Mouse (Mus musculus) midbrain, embryonic 15.5 days (tissue): ENCODE measurements around the gene Olfr612. TPM values are rescaled to one million over a fixed set of nuclear protein-coding genes. Genes with fewer than 3 reads are reported as not detected.
"Not testable (repeated sequence)": the region's sequence is repeated elsewhere in the genome, so short reads cannot be mapped to it uniquely, and the experiment has no call there.

Source experiments
- ATAC-seq: fragments of 200-750 bp; cut with Nextera tagmentation; replicated peaks from 2 replicates; pipeline ENCODE4 v1.8.0; 2017; ENCODE audit warnings: moderate TSS enrichment
- H3K27ac ChIP-seq: fragments of 300-500 bp; sonication (generic); 2 replicates; pipeline ENCODE4 v1.5.1; 2015; ENCODE audit warnings: mild to moderate bottlenecking, inconsistent platforms
- H3K27me3 ChIP-seq: fragments of 300-500 bp; sonication (generic); replicated peaks from 2 replicates; pipeline ENCODE4 v1.6.1; 2015; ENCODE audit warnings: inconsistent platforms
- H3K36me3 ChIP-seq: fragments of 300-500 bp; sonication (generic); replicated peaks from 2 replicates; pipeline ENCODE4 v1.6.1; 2015; ENCODE audit warnings: inconsistent platforms
- H3K4me1 ChIP-seq: fragments of 300-500 bp; sonication (generic); 2 replicates; pipeline ENCODE4 v1.6.1; 2015; ENCODE audit warnings: inconsistent platforms
- H3K4me2 ChIP-seq: fragments of 300-500 bp; sonication (generic); 2 replicates; pipeline ENCODE4 v1.6.1; 2015; ENCODE audit warnings: inconsistent platforms, mild to moderate bottlenecking, moderate library complexity
- H3K4me3 ChIP-seq: fragments of 300-500 bp; sonication (generic); 2 replicates; pipeline ENCODE4 v1.5.1; 2015; ENCODE audit warnings: mild to moderate bottlenecking, inconsistent platforms
- H3K9ac ChIP-seq: fragments of 300-500 bp; sonication (generic); 2 replicates; pipeline ENCODE4 v1.6.1; 2015; ENCODE audit warnings: mild to moderate bottlenecking, inconsistent platforms
- H3K9me3 ChIP-seq: fragments of 300-500 bp; sonication (generic); 2 replicates; pipeline ENCODE4 v1.6.1; 2016; ENCODE audit warnings: inconsistent platforms
- WGBS: fragments of 180-500 bp; shearing (Covaris S2); methylation state at CpG from one replicate; pipeline ENCODE4 v1.1.7; 2015; ENCODE audit warnings: mixed read lengths; 5-methylcytosine and 5-hydroxymethylcytosine counted together
- microRNA-seq: library from miRNA; unstranded; fragments of <30 nt; microRNA quantifications from one replicate; pipeline ENCODE4, GENCODE M21; 2016
- polyA plus RNA-seq: library from polyadenylated mRNA; unstranded; fragments of >200 nt; fragmentation: Nextera tagmentation; extraction: Ambion mirVana; gene quantifications from 2 replicates; pipeline ENCODE4 v1.2.1, GENCODE M21; 2015

Gene Olfr612
- polyA plus RNA-seq = not detected in 2 replicates

GRCm38 (mm10) chr7:103542617-103543016 lies at the start of gene Olfr612:
Gene Olfr612 (minus strand): TSS chr7:103542717.
- 84% methylated on average over 2 of the region's 2 CpGs for WGBS

GRCm38 (mm10) chr7:103589803-103590202 lies 47.3 kb upstream of the Olfr612 start, which contains the start of gene Olfr618:
Gene Olfr618 (plus strand): TSS chr7:103590103.
- no peak for ATAC-seq
- H3K4me2 ChIP-seq = no peak within 1 kb of the TSS
- 66% methylated on average over 2 of the region's 2 CpGs for WGBS
- H3K27me3 ChIP-seq = no peaks in the 10 kb centered on the region
- H3K27ac ChIP-seq = no peak within 1 kb of the TSS
- H3K4me3 ChIP-seq = no peak within 1 kb of the TSS
- H3K4me1 ChIP-seq = no peaks in the 10 kb centered on the region
- no peak within 1 kb of the TSS for H3K9ac ChIP-seq
- H3K36me3 ChIP-seq = no peaks in the 10 kb centered on the region
- no peaks in the 10 kb centered on the region for H3K9me3 ChIP-seq

More at GRCm38 (mm10) chr7:103542617-103543016, at the start of gene Olfr612:
- H3K36me3 ChIP-seq, H3K4me3 ChIP-seq, H3K9me3 ChIP-seq, H3K9ac ChIP-seq, H3K27ac ChIP-seq, ATAC-seq, H3K4me2 ChIP-seq, H3K4me1 ChIP-seq, H3K27me3 ChIP-seq: not testable (repeated sequence)

- H3K4me2 ChIP-seq = no peak within 1 kb of the TSS
- WGBS = 90% methylated on average over 1 of the region's 1 CpGs
- H3K27ac ChIP-seq = no peak within 1 kb of the TSS
- H3K9ac ChIP-seq = no peak within 1 kb of the TSS
- H3K36me3 ChIP-seq = no peaks in the 10 kb centered on the region
- H3K4me1 ChIP-seq = no peaks in the 10 kb centered on the region
- H3K27me3 ChIP-seq = no peaks in the 10 kb centered on the region
- no peaks in the 10 kb centered on the region for H3K9me3 ChIP-seq
- no peak within 1 kb of the TSS for H3K4me3 ChIP-seq
- ATAC-seq = no peak
Measured at GRCm38 (mm10) chr7:103572761-103573160, 30.2 kb upstream of the Olfr612 start, which contains the start of gene Olfr617. Gene Olfr617 (plus strand): TSS chr7:103573061.

- H3K27me3 ChIP-seq = no peaks in the 10 kb centered on the region
- H3K9me3 ChIP-seq = no peaks in the 10 kb centered on the region
- no peaks in the 10 kb centered on the region for H3K4me1 ChIP-seq
- ATAC-seq = no peak
- H3K27ac ChIP-seq = no peak within 1 kb of the TSS
- no peak within 1 kb of the TSS for H3K4me2 ChIP-seq
- H3K36me3 ChIP-seq = no peaks in the 10 kb centered on the region
- H3K9ac ChIP-seq = no peak within 1 kb of the TSS
- 77% methylated on average over 3 of the region's 3 CpGs for WGBS
- H3K4me3 ChIP-seq = no peak within 1 kb of the TSS
Measured at GRCm38 (mm10) chr7:103569043-103569442, 26.5 kb upstream of the Olfr612 start, which contains the start of gene Olfr616. Gene Olfr616 (minus strand): TSS chr7:103569143.

- ATAC-seq = no peak
- Histone ChIP-seq H3K27ac (no peak within 1 kb of the TSS), H3K36me3 (no peaks in the 10 kb centered on the region), H3K9me3 (no peaks in the 10 kb centered on the region), H3K4me1 (no peaks in the 10 kb centered on the region), H3K27me3 (no peaks in the 10 kb centered on the region), H3K4me3 (no peak within 1 kb of the TSS), H3K4me2 (no peak within 1 kb of the TSS), H3K9ac (no peak within 1 kb of the TSS)
- 86% methylated on average over 2 of the region's 2 CpGs for WGBS
Measured at GRCm38 (mm10) chr7:103555779-103556178, 13.3 kb upstream of the Olfr612 start, which contains the start of gene Olfr615. Gene Olfr615 (plus strand): TSS chr7:103556079.

GRCm38 (mm10) chr7:103547774-103548173 lies 5.3 kb upstream of the Olfr612 start, which contains the start of gene Olfr613:
Gene Olfr613 (plus strand): TSS chr7:103548074.
- no peaks in the 10 kb centered on the region for H3K9me3 ChIP-seq
- no peak within 1 kb of the TSS for H3K4me3 ChIP-seq
- H3K27ac ChIP-seq = no peak within 1 kb of the TSS
- 81% methylated on average over 2 of the region's 2 CpGs for WGBS
- H3K27me3 ChIP-seq = no peaks in the 10 kb centered on the region
- no peak within 1 kb of the TSS for H3K9ac ChIP-seq
- no peak within 1 kb of the TSS for H3K4me2 ChIP-seq
- no peaks in the 10 kb centered on the region for H3K4me1 ChIP-seq
- H3K36me3 ChIP-seq = no peaks in the 10 kb centered on the region
- no peak for ATAC-seq

- not testable (repeated sequence) for H3K4me3 ChIP-seq, H3K9ac ChIP-seq, H3K27me3 ChIP-seq, H3K9me3 ChIP-seq, H3K4me1 ChIP-seq, H3K27ac ChIP-seq, ATAC-seq, H3K4me2 ChIP-seq, H3K36me3 ChIP-seq
- WGBS = 52% methylated on average over 1 of the region's 1 CpGs
Measured at GRCm38 (mm10) chr7:103520746-103521145, 21.8 kb downstream of the Olfr612 start, which contains the start of gene Olfr611. Gene Olfr611 (minus strand): TSS chr7:103520846.

- H3K4me2 ChIP-seq = no peak within 1 kb of the TSS
- H3K9ac ChIP-seq = no peak within 1 kb of the TSS
- H3K4me1 ChIP-seq = no peaks in the 10 kb centered on the region
- no peak within 1 kb of the TSS for H3K4me3 ChIP-seq
- ATAC-seq = no peak
- WGBS = 89% methylated on average over 2 of the region's 2 CpGs
- H3K27ac ChIP-seq = no peak within 1 kb of the TSS
- no peaks in the 10 kb centered on the region for H3K9me3 ChIP-seq
- no peaks in the 10 kb centered on the region for H3K36me3 ChIP-seq
- H3K27me3 ChIP-seq = no peaks in the 10 kb centered on the region
Measured at GRCm38 (mm10) chr7:103512022-103512421, 30.5 kb downstream of the Olfr612 start, which contains the start of gene Olfr610. Gene Olfr610 (minus strand): TSS chr7:103512122.

GRCm38 (mm10) chr7:103497962-103498361 lies 44.6 kb downstream of the Olfr612 start, which contains the start of gene Olfr609:
Gene Olfr609 (minus strand): TSS chr7:103498062.
- H3K9ac ChIP-seq = no peak within 1 kb of the TSS
- H3K9me3 ChIP-seq = no peaks in the 10 kb centered on the region
- no peaks in the 10 kb centered on the region for H3K27me3 ChIP-seq
- no peaks in the 10 kb centered on the region for H3K4me1 ChIP-seq
- ATAC-seq = no peak
- WGBS = 64% methylated on average over 1 of the region's 1 CpGs
- H3K4me2 ChIP-seq = no peak within 1 kb of the TSS
- no peaks in the 10 kb centered on the region for H3K36me3 ChIP-seq
- no peak within 1 kb of the TSS for H3K27ac ChIP-seq
- no peak within 1 kb of the TSS for H3K4me3 ChIP-seq

Small RNA genes within 50 kb of the gene (microRNA-seq; reads per million reads assigned to microRNA genes)
- gene Gm26506 = not detected

Other genes with a start within 250 kb of the Olfr612 start
- not detected in 2 replicates for gene Olfr596, start 237.1 kb downstream of the Olfr612 start, polyA plus RNA-seq
- not detected in 2 replicates for gene Olfr597, start 226.4 kb downstream of the Olfr612 start, polyA plus RNA-seq
- gene Olfr598, start 219.1 kb downstream of the Olfr612 start, polyA plus RNA-seq = not detected in 2 replicates
- gene Olfr599, start 206.8 kb downstream of the Olfr612 start, polyA plus RNA-seq = not detected in 2 replicates
- gene Olfr600, start 193.0 kb downstream of the Olfr612 start, polyA plus RNA-seq = not detected in 2 replicates
- gene Olfr601, start 180.1 kb downstream of the Olfr612 start, polyA plus RNA-seq = not detected in 2 replicates
- not detected in 2 replicates for gene Olfr603, start 156.5 kb downstream of the Olfr612 start, polyA plus RNA-seq
- not detected in 2 replicates for gene Usp17lc, start 127.6 kb downstream of the Olfr612 start, polyA plus RNA-seq
- gene Olfr605, start 97.3 kb downstream of the Olfr612 start, polyA plus RNA-seq = not detected in 2 replicates
- gene Olfr606, start 93.7 kb downstream of the Olfr612 start, polyA plus RNA-seq = not detected in 2 replicates
- gene Olfr607, start 78.6 kb downstream of the Olfr612 start, polyA plus RNA-seq = not detected in 2 replicates
- not detected in 2 replicates for gene Olfr608, start 72.8 kb downstream of the Olfr612 start, polyA plus RNA-seq
- not detected in 2 replicates for gene Olfr609, start 44.7 kb downstream of the Olfr612 start, polyA plus RNA-seq
- gene Olfr610, start 30.6 kb downstream of the Olfr612 start, polyA plus RNA-seq = not detected in 2 replicates
- gene Olfr611, start 21.9 kb downstream of the Olfr612 start, polyA plus RNA-seq = not detected in 2 replicates
- gene Olfr613, start 5.4 kb upstream of the Olfr612 start, polyA plus RNA-seq = not detected in 2 replicates
- not detected in 2 replicates for gene Olfr615, start 13.4 kb upstream of the Olfr612 start, polyA plus RNA-seq
- gene Olfr616, start 26.4 kb upstream of the Olfr612 start, polyA plus RNA-seq = not detected in 2 replicates
- gene Olfr617, start 30.3 kb upstream of the Olfr612 start, polyA plus RNA-seq = not detected in 2 replicates
- gene Olfr618, start 47.4 kb upstream of the Olfr612 start, polyA plus RNA-seq = 0.18 TPM in 1 of 2 replicates, not detected in the other
- not detected in 2 replicates for gene Olfr619, start 57.9 kb upstream of the Olfr612 start, polyA plus RNA-seq
- not detected in 2 replicates for gene Olfr620, start 69.8 kb upstream of the Olfr612 start, polyA plus RNA-seq
- gene Olfr622, start 100.0 kb upstream of the Olfr612 start, polyA plus RNA-seq = not detected in 2 replicates
- gene Olfr623, start 121.0 kb upstream of the Olfr612 start, polyA plus RNA-seq = not detected in 2 replicates
- 0.05 TPM in 1 of 2 replicates, not detected in the other for gene Olfr624, start 128.5 kb upstream of the Olfr612 start, polyA plus RNA-seq
- not detected in 2 replicates for gene Olfr625-ps1, start 140.0 kb upstream of the Olfr612 start, polyA plus RNA-seq
- not detected in 2 replicates for gene Olfr243, start 172.0 kb upstream of the Olfr612 start, polyA plus RNA-seq
- gene Olfr628, start 187.7 kb upstream of the Olfr612 start, polyA plus RNA-seq = not detected in 2 replicates
- gene Olfr629, start 202.2 kb upstream of the Olfr612 start, polyA plus RNA-seq = not detected in 2 replicates
- not detected in 2 replicates for gene Olfr630, start 214.6 kb upstream of the Olfr612 start, polyA plus RNA-seq
- not detected in 2 replicates for gene Olfr69, start 228.9 kb upstream of the Olfr612 start, polyA plus RNA-seq
- not detected in 2 replicates for gene Olfr68, start 237.0 kb upstream of the Olfr612 start, polyA plus RNA-seq
- not detected in 2 replicates for gene Olfr67, start 249.1 kb upstream of the Olfr612 start, polyA plus RNA-seq